Mouse (Mus musculus) hindbrain, embryonic 14.5 days (tissue): Measurements from ENCODE around the gene Sucnr1. TPM values are rescaled to one million over a fixed set of nuclear protein-coding genes. Genes with fewer than 3 reads are reported as not detected.

Source experiments
- ATAC-seq: fragments of 200-750 bp; cut with Nextera tagmentation; 2 replicates; pipeline ENCODE4 v1.8.0; 2017; ENCODE audit warnings: moderate number of reproducible peaks, mild to moderate bottlenecking, moderate TSS enrichment, moderate library complexity; ENCODE audit not compliant: low FRiP score
- DNase-seq: peaks from one replicate; pipeline ENCODE4 v3.0.0-alpha.2; 2015; ENCODE audit warnings: low spot score
- H3K27ac ChIP-seq: fragments of 300-500 bp; sonication (generic); 2 replicates; pipeline ENCODE4 v1.5.1; 2014; ENCODE audit warnings: mild to moderate bottlenecking, moderate library complexity
- H3K27me3 ChIP-seq: fragments of 300-500 bp; sonication (generic); 2 replicates; pipeline ENCODE4 v1.6.1; 2014; ENCODE audit warnings: mild to moderate bottlenecking, low read length, mixed read lengths; ENCODE audit not compliant: control insufficient read depth, insufficient read depth
- H3K36me3 ChIP-seq: fragments of 300-500 bp; sonication (generic); replicated peaks from 2 replicates; pipeline ENCODE4 v1.6.1; 2014; ENCODE audit not compliant: control insufficient read depth, insufficient read depth
- H3K4me1 ChIP-seq: fragments of 300-500 bp; sonication (generic); replicated peaks from 2 replicates; pipeline ENCODE4 v1.6.1; 2014; ENCODE audit warnings: antibody characterized with exemption, low read length, mixed read lengths; ENCODE audit not compliant: control insufficient read depth, insufficient read depth
- H3K4me2 ChIP-seq: fragments of 300-500 bp; sonication (generic); replicated peaks from 2 replicates; pipeline ENCODE4 v1.6.1; 2014; ENCODE audit warnings: mild to moderate bottlenecking, moderate library complexity
- H3K4me3 ChIP-seq: fragments of 300-500 bp; sonication (generic); replicated peaks from 2 replicates; pipeline ENCODE4 v1.5.1; 2014; ENCODE audit warnings: mild to moderate bottlenecking, low read length
- H3K9ac ChIP-seq: fragments of 300-500 bp; sonication (generic); 2 replicates; pipeline ENCODE4 v1.6.1; 2014
- H3K9me3 ChIP-seq: fragments of 300-500 bp; sonication (generic); 2 replicates; pipeline ENCODE4 v1.6.1; 2016; ENCODE audit warnings: low read length; ENCODE audit not compliant: control insufficient read depth
- WGBS: fragments of 180-500 bp; shearing (Covaris S2); extraction: QIAGEN DNeasy Blood & Tissue Kit; methylation state at CpG from one replicate; pipeline ENCODE4 v1.1.7; 2014; 5-methylcytosine and 5-hydroxymethylcytosine counted together
- polyA plus RNA-seq: library from polyadenylated mRNA; unstranded; fragments of >200 nt; fragmentation: Nextera tagmentation; extraction: Ambion mirVana; gene quantifications from 2 replicates; pipeline ENCODE4 v1.2.1, GENCODE M21; 2014

The Sucnr1 gene
- polyA plus RNA-seq, 1 experiment from 2014 or later, result not detected

GRCm38 (mm10) chr3:60107736-60108135 is 26.1 kb downstream of the Sucnr1 start:
- H3K27ac ChIP-seq, result no peak overlapping the region
- H3K36me3 ChIP-seq, result no peaks in the 10 kb centered on the region
- 93% methylated on average over 3 of the region's 3 CpGs for WGBS
- H3K4me1 ChIP-seq, result no peaks in the 10 kb centered on the region
- no peak overlapping the region for H3K4me2 ChIP-seq
- no peak overlapping the region for H3K4me3 ChIP-seq
- no peaks in the 10 kb centered on the region for H3K27me3 ChIP-seq
- no peak for ATAC-seq
- no peaks in the 10 kb centered on the region for H3K9me3 ChIP-seq
- no peak for DNase-seq
- H3K9ac ChIP-seq, result no peak overlapping the region

GRCm38 (mm10) chr3:60108815-60109214 is 27.1 kb downstream of the Sucnr1 start:
- Histone ChIP-seq H3K4me3 (no peak overlapping the region), H3K4me1 (no peaks in the 10 kb centered on the region), H3K27ac (no peak overlapping the region), H3K27me3 (no peaks in the 10 kb centered on the region), H3K36me3 (no peaks in the 10 kb centered on the region), H3K4me2 (no peak overlapping the region), H3K9ac (no peak overlapping the region), H3K9me3 (no peaks in the 10 kb centered on the region)
- no peak for ATAC-seq
- DNase-seq, result no peak

GRCm38 (mm10) chr3:60111135-60111710 is 29.6 kb downstream of the Sucnr1 start:
- no peak overlapping the region for H3K27ac ChIP-seq
- H3K9me3 ChIP-seq, result no peaks in the 10 kb centered on the region
- no peaks in the 10 kb centered on the region for H3K4me1 ChIP-seq
- DNase-seq, result no peak
- no peak overlapping the region for H3K4me2 ChIP-seq
- H3K9ac ChIP-seq, result no peak overlapping the region
- no peak for ATAC-seq
- WGBS, result 86% methylated on average over 4 of the region's 4 CpGs
- H3K27me3 ChIP-seq, result no peaks in the 10 kb centered on the region
- no peaks in the 10 kb centered on the region for H3K36me3 ChIP-seq
- no peak overlapping the region for H3K4me3 ChIP-seq

- Histone ChIP-seq H3K4me3 (no peak overlapping the region), H3K9me3 (no peaks in the 10 kb centered on the region), H3K27ac (no peak overlapping the region), H3K9ac (no peak overlapping the region), H3K4me2 (no peak overlapping the region), H3K27me3 (no peaks in the 10 kb centered on the region), H3K4me1 (no peaks in the 10 kb centered on the region), H3K36me3 (no peaks in the 10 kb centered on the region)
- 86% methylated on average over 6 of the region's 6 CpGs for WGBS
- ATAC-seq (peak; percentile 70; the same call in 1 of the 2 replicates), DNase-seq (peak; percentile 76)
Observed at GRCm38 (mm10) chr3:60111889-60112646, 30.4 kb downstream of the Sucnr1 start.

GRCm38 (mm10) chr3:60114571-60114970 is 32.9 kb downstream of the Sucnr1 start:
- no peak for DNase-seq
- ATAC-seq, result no peak
- H3K9ac ChIP-seq, result no peak overlapping the region
- 65% methylated on average over 2 of the region's 2 CpGs for WGBS
- no peak overlapping the region for H3K4me3 ChIP-seq
- no peaks in the 10 kb centered on the region for H3K9me3 ChIP-seq
- no peaks in the 10 kb centered on the region for H3K36me3 ChIP-seq
- no peak overlapping the region for H3K27ac ChIP-seq
- no peaks in the 10 kb centered on the region for H3K4me1 ChIP-seq
- H3K27me3 ChIP-seq, result no peaks in the 10 kb centered on the region
- no peak overlapping the region for H3K4me2 ChIP-seq

- ATAC-seq, result no peak
- Histone ChIP-seq H3K27ac (no peak overlapping the region), H3K36me3 (no peaks in the 10 kb centered on the region), H3K9me3 (no peaks in the 10 kb centered on the region), H3K4me1 (0 out of 2 replicates have a peak, but pooled peaks cover 2% of the 10 kb centered on the region), H3K4me3 (no peak overlapping the region), H3K27me3 (no peaks in the 10 kb centered on the region), H3K9ac (no peak overlapping the region), H3K4me2 (no peak overlapping the region)
- 90% methylated on average over 3 of the region's 3 CpGs for WGBS
- DNase-seq, result no peak
Observed at GRCm38 (mm10) chr3:60121449-60121848, 39.8 kb downstream of the Sucnr1 start.

GRCm38 (mm10) chr3:60123859-60124794 is 42.5 kb downstream of the Sucnr1 start:
- WGBS, result 63% methylated on average over 9 of the region's 9 CpGs
- H3K4me3 ChIP-seq, result no peak overlapping the region
- H3K9me3 ChIP-seq, result no peaks in the 10 kb centered on the region
- ATAC-seq (peak; percentile 31; the same call in 1 of the 2 replicates), DNase-seq (no peak)
- no peak overlapping the region for H3K27ac ChIP-seq
- no peaks in the 10 kb centered on the region for H3K36me3 ChIP-seq
- H3K4me1 ChIP-seq, result 0 out of 2 replicates have a peak, but pooled peaks cover 2% of the 10 kb centered on the region
- H3K9ac ChIP-seq, result no peak overlapping the region
- no peaks in the 10 kb centered on the region for H3K27me3 ChIP-seq
- H3K4me2 ChIP-seq, result no peak overlapping the region

- no peak overlapping the region for H3K4me3 ChIP-seq
- no peaks in the 10 kb centered on the region for H3K36me3 ChIP-seq
- ATAC-seq (no peak), DNase-seq (no peak)
- no peak overlapping the region for H3K4me2 ChIP-seq
- no peak overlapping the region for H3K27ac ChIP-seq
- no peaks in the 10 kb centered on the region for H3K9me3 ChIP-seq
- no peaks in the 10 kb centered on the region for H3K27me3 ChIP-seq
- no peak overlapping the region for H3K9ac ChIP-seq
- 88% methylated on average over 2 of the region's 2 CpGs for WGBS
- 0 out of 2 replicates have a peak, but pooled peaks cover 2% of the 10 kb centered on the region for H3K4me1 ChIP-seq
Observed at GRCm38 (mm10) chr3:60126564-60126963, 44.9 kb downstream of the Sucnr1 start.

GRCm38 (mm10) chr3:60128282-60128681 is 46.6 kb downstream of the Sucnr1 start:
- DNase-seq, result no peak
- Histone ChIP-seq H3K27me3 (no peaks in the 10 kb centered on the region), H3K27ac (no peak overlapping the region), H3K9ac (no peak overlapping the region), H3K4me3 (no peak overlapping the region), H3K4me2 (no peak overlapping the region), H3K4me1 (0 out of 2 replicates have a peak, but pooled peaks cover 2% of the 10 kb centered on the region), H3K36me3 (no peaks in the 10 kb centered on the region), H3K9me3 (no peaks in the 10 kb centered on the region)
- ATAC-seq, result no peak
- WGBS, result 82% methylated on average over 2 of the region's 2 CpGs
